Mouse (Mus musculus) left cerebral cortex, adult 8-10 months (tissue): ENCODE results near the gene Tnfsf10. TPM values are rescaled to one million over a fixed set of nuclear protein-coding genes. Genes with fewer than 3 reads are reported as not detected.

Experiments
- DNase-seq, 2 experiments: peaks; one replicate each; pipeline ENCODE4 v3.0.0; 2022; ENCODE audit warnings: low spot score in 2 of 2
- total RNA-seq, 4 experiments: library from RNA; stranded (reverse); gene quantifications; 2 replicates each; pipeline ENCODE4 v1.2.4; 2022

Gene Tnfsf10
- total RNA-seq, 4 experiments from 2014 or later: 1.6 to 4.4 (median 1.6) TPM

DNA sequence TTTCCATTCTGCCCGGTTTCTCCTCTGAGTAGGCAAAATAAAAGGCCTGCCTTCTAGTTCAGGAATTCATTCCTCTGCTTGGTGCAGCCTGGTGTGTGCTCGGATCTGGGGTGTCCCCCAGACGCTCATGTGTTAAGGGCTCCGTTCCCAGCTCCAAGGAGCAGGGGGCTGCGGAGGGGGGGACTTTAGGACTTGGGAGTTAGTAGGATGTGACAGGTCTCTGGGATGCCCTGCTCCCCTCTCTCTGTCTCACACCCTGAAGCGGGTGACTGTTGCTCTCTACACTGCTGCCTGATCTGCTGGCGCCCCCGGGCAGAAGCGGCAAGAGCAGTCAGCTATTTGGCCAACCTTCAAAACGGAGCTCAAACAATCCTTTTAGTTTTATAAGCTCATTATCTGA lies 10.0 kb upstream of the Tnfsf10 start:
- no peak for DNase-seq

DNA sequence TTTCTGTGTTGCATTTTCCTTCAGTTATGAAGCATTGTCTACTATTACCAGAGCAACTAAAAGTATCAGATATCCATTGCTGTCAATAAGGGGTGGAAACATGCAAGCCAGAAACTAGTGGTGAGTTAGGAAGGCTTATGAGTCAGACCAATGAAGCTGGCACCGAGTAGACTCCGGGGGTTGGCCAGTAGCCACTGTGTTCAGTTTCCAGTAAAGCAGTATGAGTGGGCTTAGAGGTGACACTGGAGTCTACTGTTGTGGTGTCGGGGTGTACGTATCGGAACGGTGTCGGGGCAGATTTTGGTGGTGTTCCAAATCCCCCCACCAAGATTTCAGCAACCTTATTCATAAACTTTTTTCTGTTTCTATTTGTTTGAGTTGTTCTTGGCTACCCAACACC lies 5.9 kb upstream of the Tnfsf10 start:
- peak in 1 of 2 experiments; percentile 10 for DNase-seq

DNA sequence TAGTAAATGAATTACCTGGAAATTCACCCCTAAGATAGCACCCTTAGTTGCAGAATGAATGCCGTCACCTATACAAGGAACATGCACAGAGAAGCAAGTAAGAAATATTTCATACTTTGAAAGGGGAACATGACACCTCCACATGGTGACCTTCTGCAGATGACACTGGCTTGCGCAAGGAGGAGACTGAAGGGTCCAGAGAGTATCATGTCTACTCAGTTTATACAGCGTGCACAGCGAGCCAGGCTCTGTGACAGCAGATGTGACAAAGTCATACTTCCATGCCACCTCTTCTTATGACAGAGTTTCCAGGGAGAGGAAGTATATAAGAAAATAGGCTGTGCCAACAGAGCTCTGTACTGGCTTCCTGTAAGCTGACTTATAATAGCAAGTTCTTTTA lies 5.4 kb upstream of the Tnfsf10 start:
- DNase-seq: no peak

DNA sequence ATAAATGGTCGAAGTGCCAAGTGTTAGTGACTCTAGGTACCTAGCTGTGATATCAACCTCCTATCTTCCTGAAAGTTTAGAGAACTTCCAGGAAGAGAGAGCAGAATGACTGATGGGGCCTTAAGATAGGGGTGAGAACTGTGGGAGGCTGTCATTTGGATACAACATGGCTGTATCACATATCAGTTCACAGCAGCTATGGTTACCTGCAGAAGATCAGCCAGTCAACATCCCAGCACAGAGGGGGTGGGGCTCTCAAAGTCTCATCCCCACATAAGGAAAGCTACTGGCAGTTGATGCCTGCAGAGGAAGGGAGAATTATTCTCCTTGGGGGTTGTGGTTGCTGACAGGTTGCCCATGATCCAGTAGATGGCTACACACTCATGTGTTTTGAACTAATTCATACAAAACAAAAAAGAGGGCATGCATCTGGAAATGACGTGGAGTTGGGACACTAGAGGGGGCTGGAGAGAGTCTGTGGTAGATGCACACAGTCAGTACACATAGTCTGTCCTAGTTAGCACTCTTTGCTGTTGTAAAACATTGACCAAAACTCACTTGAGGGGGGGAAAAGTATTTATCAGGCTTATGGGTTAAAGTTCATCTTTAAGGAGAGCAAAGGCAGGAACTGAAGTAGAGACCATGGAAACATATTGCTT lies 2.2 kb upstream of the Tnfsf10 start:
- no peak for DNase-seq

DNA sequence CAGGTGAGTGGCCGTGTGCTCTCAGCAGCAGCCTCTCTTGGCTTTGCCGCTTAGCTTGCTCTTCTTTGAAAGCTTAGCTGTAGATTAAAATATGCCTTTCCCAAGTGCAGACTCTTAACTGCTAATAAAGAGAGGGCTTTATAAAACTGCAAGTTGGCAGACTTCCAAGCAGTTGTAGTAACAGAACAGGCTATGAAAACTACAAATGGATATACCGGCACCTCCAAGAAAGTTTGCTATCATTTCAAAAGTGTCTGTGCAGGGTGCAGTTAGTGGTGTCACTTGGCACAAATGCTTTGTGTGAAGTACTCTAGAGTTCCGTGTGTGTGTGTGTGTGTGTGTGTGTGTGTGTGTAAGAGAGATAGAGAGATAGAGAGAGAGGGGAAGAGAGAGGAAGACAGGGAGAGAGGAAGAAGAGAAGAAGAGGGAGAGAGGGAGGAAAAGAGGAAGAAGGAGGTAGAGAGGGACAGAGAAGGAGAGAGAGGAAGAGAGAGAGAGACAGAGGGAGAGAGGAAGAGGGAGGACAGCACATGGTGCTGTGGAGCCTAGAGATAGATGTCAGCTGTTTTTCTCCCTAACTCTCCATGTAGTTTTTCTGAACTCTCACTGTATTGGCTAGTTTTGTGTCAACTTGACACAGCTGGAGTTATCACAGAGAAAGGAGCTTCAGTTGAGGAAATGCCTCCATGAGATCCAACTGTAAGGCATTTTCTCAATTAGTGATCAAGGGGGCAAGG lies 628 bp downstream of the Tnfsf10 start:
- DNase-seq: no peak

DNA sequence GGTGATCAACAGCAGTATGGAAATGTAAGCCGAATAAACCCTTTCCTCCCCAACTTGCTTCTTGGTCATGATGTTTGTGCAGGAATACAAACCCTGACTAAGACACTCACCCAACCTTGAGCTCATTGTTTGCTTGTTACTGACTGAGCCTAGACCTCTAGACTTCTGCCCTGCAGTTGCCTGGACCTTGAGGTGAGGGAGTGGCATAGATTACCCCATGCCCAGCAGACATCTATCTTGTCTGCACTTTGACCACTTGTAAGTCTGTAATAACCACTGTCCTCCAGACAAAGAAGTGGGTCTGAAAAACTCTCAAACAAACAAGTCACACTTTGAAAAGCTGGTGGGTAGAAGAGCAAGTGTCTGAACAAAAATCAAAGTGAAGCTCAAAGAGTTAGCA lies 2.8 kb downstream of the Tnfsf10 start:
- no peak for DNase-seq

DNA sequence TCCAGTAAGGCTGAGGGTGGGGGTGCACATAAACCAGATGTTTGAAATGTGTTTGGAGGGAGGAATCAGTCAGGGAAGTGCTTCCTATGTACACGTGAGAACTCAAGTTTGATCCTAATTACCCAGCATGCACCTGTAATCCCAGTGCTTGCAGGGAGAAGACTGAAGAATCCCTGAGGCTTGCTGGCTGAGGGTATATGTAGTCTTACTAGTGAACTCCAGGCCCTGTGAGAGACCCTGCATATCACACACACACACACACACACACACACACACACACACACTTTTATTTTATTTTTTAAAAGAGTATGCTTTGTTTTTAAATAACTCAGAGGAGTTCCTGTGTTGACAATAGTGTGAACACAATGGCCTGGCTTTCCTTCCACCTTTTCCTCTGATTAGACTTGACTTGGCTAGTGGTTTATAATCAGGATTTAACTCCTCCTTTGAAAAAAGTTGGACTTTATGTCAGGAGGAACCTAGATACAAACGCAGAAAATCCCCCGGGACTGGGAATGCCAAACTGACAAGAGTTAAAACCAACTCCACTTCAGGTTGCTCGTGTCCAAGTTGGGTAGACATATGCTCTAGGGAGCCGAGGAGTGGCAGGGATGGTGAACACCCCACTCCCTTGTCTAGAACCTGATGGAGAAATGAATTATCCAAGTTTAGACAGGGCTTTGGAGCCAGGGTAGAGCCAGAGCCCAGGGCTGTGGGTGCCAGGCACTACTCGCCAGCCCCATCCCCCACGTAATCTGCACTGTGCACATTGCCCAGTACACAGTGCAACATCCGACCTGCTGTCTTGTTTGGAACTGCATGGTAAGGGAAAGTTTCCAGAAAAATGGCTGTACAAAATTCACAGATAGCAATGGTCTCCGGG lies 4.0 kb downstream of the Tnfsf10 start:
- DNase-seq: no peak

DNA sequence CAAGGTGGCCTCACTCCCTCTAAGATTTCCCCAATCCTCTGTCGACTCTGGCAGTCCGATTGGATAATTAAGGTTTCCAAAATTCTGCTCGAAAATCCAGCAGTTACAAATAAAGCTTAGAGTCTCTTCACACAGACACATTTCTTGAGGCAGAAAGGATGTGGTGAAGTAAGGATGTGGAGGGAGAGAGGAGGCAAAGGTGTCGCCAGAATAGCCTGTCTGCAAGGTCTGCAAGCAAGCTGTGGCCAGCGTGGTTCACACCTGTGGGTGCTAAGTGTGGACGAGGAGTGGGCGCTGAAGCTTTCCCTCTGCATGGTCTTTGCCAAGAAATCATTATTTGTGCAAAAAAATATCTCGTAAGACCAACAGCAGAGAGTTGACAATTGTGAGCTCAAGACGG lies 5.8 kb downstream of the Tnfsf10 start:
- no peak for DNase-seq

DNA sequence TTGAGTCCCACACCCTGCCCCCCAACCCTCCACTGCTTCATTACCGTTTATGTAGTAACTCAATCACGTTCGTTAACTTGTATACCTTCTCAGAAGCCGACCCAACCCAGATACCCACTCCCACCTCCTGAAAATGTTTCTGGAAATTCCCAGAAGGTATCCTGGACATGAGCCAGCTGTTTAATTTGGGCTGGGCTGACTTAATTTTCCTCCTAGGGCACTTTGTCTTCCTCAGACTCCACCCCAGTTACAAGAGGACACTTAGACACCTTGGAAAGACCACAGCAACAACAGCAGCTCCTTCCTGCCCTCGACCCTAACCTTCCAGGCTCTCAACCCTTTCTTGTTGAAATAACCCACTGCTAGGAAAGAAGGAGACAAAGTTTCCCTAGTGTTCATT lies 6.7 kb downstream of the Tnfsf10 start:
- DNase-seq: no peak

DNA sequence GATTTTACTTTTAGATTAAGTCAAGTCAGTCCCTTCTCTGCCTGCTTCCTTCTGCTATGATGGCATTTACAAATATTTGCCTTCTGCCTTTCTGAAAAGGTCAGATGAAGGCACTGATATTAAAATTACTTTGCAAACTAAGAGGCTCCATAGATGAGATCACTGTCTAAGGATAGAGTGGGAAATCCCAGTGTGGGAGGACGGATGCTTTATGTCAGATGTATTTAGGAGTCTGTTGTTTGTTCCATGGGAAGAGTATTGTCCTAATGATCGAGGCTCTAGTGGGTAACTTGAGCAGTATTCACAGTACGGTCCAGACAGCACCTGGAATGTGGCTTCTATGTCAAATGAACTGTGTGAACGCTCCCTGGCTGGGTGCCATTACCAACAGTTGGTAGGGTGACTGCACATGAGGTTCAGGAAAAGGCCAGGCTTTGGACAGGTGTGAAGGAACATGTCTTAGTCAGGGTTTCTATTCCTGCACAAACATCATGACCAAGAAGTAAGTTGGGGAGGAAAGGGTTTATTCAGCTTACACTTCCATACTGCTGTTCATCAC lies 9.9 kb downstream of the Tnfsf10 start:
- DNase-seq: no peak

DNA sequence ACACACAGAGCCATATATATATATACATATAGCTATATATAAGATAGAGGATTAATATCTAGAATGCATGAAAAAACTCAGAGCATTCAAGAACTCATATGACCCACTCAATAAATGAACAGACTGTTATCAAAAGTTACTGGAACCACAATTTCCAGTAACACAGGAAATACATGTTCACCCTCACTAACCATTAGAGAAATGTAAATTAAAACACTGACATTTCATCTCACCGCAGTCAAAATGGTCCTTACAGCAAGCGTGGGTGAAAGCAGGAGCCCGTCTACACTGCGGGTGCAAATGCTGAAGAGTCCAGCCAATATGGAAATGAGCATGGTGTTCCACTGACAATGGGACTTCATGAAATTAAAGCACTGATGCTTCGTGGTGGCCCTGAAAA lies 13.9 kb downstream of the Tnfsf10 start:
- no peak for DNase-seq

DNA sequence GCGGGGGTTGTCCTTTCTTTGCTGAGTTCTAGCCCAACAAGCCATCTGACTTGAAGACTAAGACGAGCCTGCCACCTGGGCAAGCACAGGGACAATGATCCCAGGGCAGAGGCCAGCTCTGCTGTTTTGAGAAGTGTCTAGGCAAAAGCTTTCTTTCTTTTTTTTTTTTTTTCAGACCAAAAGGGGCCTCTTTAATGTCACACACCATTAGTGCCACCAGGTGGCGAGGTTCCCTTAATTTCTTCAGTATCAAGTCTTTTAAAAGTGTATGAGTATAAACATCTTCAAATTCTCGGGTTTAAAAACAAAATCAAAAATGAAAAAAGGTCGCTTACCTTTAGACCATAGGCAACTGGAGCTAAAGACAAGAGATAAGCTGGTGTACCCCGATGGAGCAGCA lies 21.6 kb downstream of the Tnfsf10 start:
- DNase-seq: no peak

DNA sequence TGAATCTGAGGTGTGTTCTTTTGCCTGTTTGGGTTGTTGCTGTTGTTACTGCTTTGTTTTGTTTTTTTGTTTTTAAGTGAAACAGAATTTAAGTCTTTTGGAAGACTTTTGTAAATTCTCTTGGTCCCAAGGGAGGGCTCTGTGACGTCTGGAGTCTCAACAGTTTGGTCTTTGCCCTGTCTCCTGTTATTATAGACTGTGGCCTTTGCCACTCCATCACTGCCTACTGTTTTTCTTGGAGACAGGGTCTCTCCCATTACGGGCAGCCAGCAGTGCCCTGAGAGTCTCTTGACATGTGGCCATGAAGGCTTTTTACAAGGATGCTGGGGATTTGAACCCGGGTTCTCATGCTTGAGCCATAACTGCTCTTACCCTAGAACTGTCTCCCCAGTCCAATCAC lies 22.1 kb downstream of the Tnfsf10 start:
- no peak for DNase-seq

DNA sequence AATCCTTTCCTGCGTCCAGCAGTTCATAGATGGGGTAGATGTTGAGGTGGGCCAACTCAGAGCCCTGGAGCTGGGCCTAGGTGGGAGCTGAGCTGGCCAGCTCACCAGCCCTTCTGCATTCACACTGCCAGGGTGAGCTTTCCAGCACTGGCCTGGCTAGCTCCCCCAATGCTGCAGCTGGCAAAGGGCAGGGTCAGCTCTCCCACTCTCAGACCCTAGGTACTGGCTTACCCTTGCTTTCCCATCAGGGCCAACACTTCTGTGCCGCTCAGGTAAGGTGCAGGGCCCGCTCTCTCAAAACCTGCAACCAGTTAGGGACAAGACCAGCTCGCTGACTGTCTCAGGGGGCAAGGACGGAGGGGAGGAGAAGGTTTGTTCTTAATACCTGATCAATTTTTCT lies 23.9 kb downstream of the Tnfsf10 start:
- DNase-seq: no peak

DNA sequence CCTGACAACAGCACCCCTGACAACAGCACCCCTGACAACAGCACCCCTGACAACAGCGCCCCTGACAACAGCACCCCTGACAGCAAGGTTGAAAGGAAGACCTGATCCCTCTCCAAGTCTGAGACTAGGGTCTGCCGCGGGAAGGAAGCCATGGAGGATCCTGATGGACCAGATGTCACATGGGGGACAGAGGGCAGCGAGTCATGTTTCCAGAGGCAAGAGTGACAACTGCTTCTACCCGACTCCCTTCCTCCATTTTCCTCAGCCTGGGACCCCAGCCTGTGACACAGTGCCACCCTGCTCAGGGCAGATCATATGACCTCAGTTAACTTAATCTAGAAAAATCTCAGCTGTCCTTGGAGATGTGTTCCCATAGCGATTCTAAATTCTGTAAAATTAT lies 25.6 kb downstream of the Tnfsf10 start:
- no peak for DNase-seq

DNA sequence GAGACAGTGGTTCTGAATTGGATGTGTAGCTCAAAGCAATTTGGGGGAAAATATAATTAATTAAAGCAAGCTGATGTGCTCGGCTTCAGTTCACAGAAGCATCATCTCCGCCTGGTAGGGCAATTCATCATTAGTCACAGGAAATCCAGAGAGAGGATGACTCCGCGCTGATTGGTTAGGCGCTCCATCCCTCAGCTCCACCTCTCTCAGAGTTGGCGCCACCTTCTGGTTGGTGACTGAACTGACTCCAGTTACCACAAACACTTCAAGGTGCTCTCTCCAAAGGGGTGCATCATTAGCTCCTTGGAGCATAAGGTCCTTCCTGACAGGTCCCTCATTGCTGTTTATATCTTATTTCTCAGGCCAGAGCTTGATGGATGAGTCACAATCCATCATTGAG lies 28.7 kb downstream of the Tnfsf10 start:
- no peak for DNase-seq

DNA sequence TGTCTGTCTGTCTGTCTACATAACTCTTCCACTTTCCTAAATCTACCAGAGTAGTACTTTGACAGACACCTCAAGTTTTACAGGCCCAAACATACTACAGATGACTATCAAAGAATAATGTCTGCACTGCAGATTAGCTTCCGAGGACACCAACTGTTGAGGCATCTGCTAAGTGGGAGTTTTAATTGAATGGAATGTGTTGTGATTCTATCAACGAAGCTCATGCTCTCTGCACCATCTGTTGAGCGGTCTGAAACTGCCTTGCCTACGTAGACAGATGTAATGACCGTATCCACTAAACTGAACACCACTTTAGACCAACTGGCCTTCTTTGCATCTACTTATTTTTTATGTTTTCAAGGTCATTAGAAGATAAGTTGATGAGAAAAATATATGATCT lies 31.6 kb downstream of the Tnfsf10 start:
- DNase-seq: no peak

DNA sequence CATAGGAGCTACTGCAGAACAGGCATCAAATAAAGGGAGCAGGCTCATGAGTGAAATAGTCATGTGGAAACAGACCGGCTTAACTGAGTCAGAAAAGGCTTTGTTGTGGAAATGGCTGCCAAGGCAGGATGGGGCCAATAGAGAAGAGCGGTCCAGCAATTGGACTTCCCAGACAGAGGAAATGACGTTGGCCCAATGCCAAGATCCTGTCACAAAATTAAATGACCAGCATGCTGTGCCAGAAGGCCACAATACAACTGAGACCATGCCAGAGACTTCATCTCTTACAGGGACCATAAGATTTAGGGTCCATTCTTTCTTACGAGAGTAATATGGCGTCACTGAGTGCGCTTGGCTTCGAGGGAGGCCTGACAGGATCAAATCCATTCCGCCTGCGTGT lies 34.3 kb downstream of the Tnfsf10 start:
- DNase-seq: no peak

DNA sequence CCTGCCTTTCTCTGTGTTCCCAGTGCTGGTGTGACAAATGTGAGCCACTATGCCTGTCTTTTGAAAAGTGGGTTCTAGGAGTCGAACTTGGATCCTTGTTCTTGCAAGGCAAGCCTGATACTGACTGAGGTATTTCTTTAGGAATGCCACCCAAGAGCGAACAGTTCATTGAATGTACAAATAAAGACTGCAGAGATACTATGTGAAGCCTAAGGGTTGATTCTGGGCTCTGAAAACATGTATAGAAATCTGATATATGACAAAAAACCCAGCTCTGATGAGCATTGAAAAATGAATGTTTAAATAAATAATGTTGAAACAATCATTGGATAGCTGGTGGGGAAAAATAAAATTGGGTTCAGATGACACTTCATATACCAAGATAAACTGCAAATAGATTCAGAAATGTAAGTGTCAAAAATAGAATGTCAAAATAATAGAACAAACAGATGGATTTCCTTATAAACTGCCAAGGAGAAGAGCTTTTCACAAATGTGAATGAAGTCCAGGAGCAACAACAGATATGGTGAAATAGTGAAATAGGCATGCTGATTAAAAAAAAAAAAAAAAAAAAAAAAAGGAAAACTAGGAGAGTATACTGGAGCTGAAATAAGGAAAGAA lies 42.4 kb downstream of the Tnfsf10 start:
- no peak for DNase-seq

DNA sequence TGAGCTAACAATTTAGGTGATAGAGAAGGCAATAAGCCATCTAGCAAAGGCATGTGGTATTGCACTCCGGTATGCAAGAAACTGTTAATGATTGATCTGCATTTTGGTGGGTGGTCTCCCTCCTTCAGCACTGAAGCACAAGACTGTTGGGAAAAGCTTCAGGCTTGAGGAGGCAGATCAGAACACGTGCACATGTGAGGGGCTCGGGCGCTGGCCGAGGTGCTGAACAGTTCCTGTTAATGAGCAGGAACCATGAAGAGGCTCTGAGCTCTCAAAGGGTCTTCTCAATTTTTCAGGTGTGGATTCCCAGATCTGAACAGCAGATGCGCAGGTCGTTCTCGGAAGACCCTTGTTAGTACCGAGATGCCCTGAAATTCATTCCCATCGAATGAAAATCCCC lies 53.3 kb downstream of the Tnfsf10 start:
- DNase-seq: no peak

DNA sequence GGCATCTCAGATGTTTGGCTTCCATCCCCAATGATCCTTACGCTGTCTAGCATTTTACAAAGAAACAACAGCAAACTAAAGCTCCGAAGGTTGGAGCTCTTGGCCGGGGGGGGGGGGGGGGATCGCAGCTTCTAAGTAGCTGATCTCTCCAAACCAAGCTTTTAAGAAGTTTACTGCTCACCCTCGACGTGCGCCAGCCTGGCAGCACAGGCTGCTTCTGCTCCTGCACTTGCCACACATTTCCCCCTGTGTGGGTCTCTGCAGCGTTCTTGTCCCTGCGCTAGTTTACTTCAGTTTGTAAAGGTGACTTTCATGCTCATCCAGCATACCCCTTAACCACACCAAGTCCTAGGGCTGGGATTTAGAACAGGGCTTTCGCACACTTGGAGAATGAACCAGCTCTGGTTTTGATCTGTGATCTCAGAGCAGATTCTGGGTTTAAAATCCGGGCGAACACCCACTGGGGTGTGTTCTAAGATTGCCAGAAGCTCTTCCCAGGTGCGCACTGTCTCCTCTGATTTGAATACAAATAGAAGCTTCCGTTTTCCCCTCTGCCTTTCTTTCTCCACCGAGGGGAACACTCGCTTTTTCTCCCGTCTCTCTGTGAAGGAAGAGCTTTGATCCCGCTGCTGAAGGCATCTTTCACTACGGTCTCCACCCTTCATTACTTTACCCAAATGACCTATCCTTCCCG lies 53.9 kb downstream of the Tnfsf10 start:
- no peak for DNase-seq
